Mouse (Mus musculus): Measurements from ENCODE around the gene Wwc1. TPM values are rescaled to one million over a fixed set of nuclear protein-coding genes. Genes with fewer than 3 reads are reported as not detected.
A peak's percentile ranks its signal among the peaks of the same experiment; 100 is the strongest.

Wwc1 gene
- total RNA-seq, 2 experiments from 2014 or later: 138 TPM

DNA sequence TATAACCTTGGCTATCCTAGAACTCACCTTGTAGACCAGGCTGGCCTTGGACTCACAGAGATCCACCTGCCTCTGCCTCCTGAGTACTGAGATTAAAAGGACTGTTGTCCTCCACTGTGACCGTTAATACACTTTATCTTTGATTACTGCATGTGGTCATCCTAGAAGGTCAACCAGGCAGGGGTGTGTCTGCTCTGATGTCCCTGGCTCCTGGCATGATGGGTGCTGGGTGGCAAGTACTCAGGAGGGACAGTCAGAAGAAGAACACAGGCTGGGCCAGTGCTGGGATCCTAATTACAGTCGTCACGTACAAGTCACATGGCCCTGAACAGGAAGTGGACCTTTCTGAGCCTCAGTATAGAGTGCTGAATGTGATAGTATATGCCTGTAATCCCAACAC, 38.7 kb downstream of the Wwc1 start:
- DNase-seq (ENCODE audit: low spot score in 2 of 2): no peak
- intact Hi-C loops (cut with DNase I): no loop called here

DNA sequence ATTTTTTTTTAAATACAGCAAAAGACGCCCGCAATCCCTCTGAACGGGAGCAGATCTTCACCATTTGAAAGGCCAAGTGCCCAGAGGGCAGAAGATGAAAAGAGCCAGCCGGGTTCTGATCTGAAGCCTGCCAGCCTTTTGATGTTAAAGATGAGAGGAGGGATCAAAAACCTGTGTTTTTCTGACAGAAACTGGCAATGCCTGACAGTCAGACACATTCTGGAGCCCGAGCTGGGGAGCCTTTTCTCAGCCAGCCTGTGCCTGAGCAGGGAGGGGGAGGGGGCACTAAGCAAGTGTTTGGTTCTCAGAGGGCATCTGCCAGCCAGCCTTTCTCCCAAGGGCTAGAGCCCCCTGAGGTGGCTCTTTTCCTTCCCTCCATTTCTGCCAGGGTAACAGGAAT, 39.3 kb downstream of the Wwc1 start:
- no peak for DNase-seq (ENCODE audit: low spot score in 2 of 2)
- intact Hi-C loops (cut with DNase I): no loop called here

DNA sequence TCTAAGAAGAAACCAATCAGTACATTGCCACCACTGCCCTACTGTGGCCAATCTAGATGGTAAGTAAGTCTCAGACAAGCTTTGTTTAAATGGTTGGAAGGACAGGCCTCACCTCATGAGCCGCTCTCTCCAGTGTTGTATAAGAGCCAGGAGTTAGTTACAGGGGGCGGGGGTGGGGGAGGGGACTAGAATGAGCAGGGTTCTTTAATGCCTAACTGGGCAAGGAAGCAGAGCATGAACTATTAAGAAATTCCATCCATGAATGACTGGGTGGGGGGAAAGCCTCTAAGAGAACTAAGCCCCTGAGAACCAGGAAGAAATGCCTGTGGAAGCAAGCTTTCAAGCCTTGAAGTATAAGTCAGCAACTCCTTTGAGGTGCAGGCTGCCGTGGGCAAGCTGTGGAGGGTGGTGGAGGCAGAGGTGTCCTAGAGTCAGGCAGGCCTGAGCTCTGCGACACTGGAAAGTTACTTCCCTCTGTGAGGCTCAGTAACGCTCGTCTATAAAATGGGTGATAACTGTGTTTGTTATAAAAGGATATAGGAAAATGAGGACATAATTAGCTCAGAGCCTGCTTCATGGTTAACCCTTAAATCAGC, 41.4 kb downstream of the Wwc1 start:
- no peak for DNase-seq (ENCODE audit: low spot score in 2 of 2)
- intact Hi-C loops (cut with DNase I): no loop called here

DNA sequence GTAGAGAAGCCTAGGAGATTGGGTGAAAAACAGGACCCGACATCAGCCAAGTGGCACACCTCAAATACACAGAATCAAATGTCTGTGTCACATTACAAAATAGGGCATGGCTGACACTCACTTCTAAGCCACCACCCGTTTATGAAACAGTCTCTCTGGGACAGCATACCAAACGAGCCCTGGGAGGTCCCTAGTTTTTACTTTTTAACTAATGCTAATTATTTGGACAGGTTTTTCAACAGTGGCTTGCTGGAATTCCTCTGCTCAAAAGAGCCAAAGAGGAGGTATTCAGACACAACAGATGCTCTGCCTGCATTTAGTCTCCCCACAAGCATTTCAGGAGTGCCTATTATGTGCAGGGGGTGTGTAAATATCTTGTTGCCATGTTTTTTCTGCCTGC, 44.7 kb downstream of the Wwc1 start:
- DNase-seq (ENCODE audit: low spot score in 2 of 2): no peak
- intact Hi-C loops (cut with DNase I): no loop called here

DNA sequence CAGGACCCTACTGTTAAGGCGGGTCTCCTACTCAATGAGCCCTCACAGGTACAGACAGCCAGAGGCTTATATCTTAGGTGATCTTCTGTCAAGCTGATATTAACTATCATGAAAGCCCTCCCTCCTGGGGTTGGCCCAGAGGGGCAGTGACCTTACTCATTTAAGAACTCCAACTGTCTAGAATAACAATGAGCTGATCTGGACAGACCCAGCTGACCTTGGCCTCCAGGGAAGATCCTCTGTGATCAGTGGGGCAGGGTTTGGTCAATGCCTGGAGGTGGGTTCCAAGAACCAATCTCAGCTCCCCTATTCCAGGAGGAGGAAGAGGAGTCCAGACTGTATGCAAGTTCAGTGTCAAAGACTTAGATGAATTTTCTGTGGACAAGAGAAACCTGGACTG, 45.2 kb downstream of the Wwc1 start:
- intact Hi-C loops (cut with DNase I): no loop called here
- DNase-seq (ENCODE audit: low spot score in 2 of 2): no peak

DNA sequence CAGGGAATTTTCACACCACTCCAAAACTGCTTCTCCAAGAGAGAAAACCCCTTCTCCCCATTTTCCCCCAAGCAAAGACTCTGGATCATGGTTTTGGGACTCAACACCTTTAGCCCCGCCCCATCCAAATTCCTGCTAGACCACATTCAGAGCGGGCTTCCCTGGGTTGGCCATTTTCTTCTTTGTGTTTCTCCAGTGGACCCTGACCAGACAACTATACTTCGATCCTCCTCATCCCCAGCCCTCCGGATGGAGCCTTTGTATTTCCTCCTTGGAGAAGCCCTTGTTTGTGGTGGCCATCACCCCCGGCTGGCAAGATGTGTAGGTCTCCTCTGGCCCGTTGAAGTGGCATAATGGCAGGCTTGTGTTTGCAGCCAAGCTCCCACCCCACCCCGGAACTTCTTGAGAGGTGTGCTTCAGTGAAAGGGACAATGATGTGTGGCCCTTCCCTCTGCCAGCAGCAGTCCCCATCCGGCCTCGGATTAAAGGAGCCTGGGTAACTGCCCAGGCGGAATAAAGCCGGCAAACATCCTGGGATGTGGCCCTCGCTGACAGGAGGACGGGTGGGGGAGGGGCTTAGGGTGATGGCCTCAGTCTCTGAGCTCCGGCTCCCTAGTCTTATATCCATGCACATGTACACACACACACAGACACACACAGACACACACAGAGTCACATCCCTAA, 46.8 kb downstream of the Wwc1 start:
- intact Hi-C loops (cut with DNase I): no loop called here
- peak; percentile 39 to 53 for DNase-seq (ENCODE audit: low spot score in 2 of 2)

DNA sequence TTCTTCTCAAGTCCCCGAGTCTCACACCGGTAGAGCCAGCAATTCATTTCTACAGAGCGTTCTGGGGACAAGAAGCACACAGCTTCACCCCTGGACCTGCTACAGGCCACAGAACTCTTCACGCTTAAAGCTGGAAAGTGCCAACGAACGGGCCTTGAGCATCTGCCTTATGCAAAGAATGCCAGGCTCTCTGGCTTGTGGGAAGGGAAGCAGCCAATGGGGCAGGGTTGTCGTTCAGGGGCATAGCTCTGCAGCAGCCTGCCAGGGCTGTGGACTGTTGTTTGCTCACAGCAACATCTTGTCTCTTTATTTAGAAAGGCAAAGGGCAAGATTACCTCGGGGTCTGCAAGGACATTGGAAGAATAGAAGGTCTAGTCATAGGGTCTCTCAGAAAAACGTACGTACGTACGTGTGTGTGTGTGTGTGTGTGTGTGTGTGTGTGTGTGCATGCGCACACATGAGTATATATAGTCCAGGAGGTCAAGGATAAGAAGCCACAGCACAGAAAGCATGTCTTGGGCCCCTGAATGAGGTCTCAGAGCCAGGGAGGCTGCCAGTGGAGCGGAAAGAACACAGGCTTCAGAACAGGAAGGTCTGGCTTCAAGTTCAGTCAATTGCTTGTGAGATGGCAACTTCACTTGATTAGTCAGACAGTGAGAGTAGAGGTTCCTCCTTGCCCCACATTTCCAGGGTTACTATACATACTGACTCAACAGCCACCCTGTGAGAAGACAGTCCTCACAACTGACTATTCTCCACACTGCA, 48.0 kb downstream of the Wwc1 start:
- no peak for DNase-seq (ENCODE audit: low spot score in 2 of 2)
- intact Hi-C loops (cut with DNase I): no loop called here

DNA sequence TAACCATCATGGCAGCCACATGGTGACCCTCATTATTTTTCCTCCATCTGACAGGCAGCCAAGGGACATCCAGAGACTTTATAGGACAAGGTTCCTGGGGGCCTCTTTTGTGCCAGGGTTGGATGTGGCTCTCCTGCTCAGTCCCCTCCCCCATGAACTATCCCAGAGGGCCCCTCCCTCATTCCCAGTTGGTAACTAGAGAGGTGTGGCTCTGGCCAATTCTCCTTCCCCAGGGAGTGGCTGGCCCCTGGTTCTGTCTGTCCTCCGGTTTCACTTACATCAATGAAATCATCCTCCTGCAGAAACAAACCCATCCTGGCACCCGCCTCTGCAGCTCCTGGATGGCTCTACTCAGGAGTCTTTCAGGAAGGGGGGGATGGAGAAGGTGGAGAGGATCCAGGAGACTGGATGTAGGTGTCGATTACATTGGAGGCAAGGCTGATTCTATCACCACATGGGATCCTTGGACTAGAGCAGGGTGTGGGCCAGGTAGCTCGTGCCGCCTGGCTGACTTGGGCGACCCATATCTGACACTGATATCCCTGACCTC, 49.7 kb downstream of the Wwc1 start:
- peak in 1 of 2 experiments; percentile 77 for DNase-seq (ENCODE audit: low spot score in 2 of 2)
- intact Hi-C loops (cut with DNase I): no loop called here

DNA sequence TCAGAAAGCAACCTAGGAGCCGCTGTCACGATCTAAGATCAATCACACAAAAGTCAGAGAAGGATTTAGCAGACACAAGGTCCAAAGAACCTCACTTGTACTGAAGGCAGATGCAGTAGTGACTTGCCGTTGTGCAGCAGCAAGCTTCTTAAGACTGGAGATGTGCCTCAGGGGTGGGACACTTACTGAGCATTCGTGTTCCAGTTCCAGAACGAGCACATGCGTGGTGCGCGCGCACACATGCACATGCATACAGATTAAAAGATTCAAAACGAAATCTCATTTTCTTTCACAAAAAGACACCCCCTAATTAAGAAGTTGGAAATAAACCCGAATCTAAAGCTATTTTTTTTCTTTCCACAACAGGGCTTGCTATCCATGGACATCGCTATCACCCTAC, 51.9 kb downstream of the Wwc1 start:
- no peak for DNase-seq (ENCODE audit: low spot score in 2 of 2)
- intact Hi-C loops (cut with DNase I): no loop called here

DNA sequence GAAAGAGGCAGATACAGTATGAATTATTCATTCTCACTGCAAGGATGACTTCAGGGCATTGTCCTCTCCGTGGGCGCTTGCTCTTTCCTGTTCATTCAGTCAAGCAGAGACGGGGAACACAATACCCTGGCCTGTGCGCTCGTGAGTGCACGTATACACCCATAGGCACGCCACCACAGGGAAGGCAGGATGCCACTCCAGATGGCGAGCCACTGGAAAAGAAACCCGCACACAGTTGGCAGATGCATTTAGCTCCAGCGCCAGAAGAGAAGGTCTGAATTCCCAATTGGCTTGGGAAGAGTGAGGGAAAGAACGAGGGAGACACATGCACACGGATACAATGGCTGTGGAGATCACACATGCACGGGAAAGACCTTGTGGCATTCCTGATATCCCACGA, 53.0 kb downstream of the Wwc1 start:
- intact Hi-C loops (cut with DNase I): no loop called here
- DNase-seq (ENCODE audit: low spot score in 2 of 2): peak; percentile 51 to 90

DNA sequence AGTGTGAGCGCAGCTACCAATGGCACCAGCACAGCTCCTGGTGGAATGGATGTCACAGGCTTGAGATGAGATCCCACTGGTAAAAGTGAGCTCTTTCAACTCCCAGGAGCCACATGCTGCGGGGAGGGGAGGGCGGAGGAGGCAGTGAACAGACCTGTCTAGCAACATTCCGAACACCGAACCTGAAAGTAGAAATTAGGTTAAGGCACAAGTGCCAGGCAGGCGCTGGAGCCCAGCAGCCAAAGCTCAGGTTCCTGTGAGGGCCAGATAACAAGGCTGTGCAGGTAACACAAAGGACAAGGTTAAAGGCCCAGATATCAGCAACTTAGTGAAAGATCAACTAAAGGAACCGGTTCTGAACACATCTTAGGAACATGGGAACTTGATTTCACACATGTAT, 54.7 kb downstream of the Wwc1 start:
- DNase-seq (ENCODE audit: low spot score in 2 of 2): no peak
- intact Hi-C loops (cut with DNase I): no loop called here

DNA sequence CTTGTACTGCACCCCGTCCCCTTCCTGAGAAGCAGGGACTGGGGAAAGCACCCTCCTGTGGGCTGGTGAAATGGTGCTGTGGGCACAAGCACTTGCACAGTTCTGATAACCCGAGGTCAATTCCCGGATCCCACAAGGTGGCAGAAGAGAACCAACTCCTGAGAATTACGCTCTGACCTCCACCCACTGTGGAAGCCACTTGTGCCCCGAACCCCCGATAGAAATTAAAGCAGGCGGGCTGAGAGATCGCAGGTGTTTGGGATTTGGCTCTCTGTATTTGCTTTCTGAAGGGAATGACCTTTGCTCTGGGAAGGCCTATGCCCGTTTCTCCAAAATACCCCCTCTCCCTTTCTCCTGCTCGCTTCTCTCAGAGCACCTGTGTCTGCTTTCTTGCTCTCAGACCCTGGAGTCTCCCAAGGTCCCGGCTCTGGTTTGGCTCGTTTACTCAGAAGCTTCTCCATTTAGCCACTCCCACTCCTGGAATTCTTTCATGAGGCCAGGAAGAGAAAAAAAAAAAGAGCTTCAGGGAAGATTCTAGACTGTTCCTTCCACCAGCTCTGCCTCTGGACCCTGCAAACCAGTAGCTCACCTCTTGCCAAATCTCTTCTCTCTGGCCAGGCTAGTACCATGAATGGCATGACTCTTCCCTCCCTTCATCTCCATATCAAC, 58.0 kb downstream of the Wwc1 start:
- intact Hi-C loops (cut with DNase I): no loop called here
- no peak for DNase-seq (ENCODE audit: low spot score in 2 of 2)

DNA sequence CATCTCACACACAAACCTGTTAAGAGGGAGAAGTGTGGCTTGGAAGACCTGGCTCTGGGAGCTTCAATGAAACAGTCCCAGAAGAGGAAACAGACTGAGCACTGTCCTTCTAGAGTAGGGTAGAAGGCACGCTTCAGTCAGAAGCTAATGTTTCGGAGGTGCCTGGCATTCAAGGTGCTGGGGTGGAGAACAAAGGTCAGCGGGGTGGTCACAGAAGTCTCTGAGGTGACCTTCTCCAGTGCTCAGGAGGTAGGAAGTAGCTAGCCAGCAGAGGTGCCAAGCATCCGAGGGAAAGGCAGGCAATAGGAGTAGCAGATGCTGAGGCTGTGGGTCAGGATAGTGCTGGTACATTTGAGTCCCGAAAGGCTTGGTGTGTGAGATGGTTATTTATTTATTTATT, 59.6 kb downstream of the Wwc1 start:
- no peak for DNase-seq (ENCODE audit: low spot score in 2 of 2)
- intact Hi-C loops (cut with DNase I): loop anchor here (2.0 kb wide), 1 partner anchor 58 kb away; no protein-coding TSS in a partner anchor

DNA sequence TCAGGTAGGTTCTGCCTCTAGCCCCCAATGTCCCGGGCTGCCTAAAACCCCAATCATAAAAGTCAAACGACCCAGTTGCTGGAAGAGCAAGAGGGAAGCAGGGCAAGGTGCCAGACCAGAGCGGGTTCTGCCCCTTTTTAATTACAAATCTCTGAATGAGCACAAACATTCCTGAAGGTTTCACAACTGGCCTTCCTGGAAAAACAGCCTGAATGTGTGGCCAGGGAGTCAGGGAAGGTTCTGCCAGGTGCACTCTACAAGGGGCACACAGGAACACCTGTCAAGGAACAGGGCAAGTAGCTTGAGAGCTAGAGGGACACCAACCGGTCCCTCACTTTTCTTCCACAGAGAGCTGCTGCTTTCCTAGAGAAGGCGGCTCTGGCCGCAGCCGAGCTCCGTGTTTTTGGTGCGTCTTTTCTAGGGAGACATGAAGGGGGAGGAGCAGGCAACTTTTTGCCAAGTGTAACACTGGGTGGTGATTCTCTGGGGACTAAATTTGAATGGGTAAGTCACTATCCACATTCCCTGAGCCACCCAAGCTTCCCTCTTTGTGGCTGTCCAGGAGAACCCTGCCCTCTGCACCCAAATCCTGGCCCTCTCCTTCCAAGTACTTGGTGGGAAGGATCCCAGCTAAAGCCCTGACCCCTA, 60.3 kb downstream of the Wwc1 start:
- intact Hi-C loops (cut with DNase I): loop anchor here (2.0 to 5.0 kb wide), 2 partner anchors 59 to 63 kb away; no protein-coding TSS in a partner anchor

DNA sequence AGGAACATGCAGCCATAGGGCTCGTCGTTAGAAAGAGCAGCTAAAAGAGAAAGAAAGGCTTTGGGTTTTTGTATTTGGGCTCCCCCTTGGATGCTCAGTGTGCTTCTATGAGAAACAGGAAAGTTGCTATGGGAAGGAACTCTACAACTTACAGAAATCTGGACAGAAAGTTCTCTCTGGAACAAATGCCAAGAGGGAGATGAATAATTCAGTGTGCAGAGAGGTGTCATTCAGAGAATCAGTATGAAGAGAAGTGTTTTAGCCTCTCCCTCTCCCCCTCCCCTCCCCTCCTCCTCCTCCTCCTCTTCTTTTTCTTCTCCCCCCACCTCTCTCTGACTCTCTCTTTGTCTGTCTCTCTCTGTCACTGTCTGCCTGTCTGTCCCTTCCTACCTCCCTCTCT, 60.9 kb downstream of the Wwc1 start:
- DNase-seq (ENCODE audit: low spot score in 2 of 2): peak in 1 of 2 experiments; percentile 82
- intact Hi-C loops (cut with DNase I): loop anchor here (5.0 kb wide), 1 partner anchor 62 kb away; no protein-coding TSS in a partner anchor

More for the DNA sequence above, 60.3 kb downstream of the Wwc1 start:
- peak in 1 of 2 experiments; percentile 64 for DNase-seq (ENCODE audit: low spot score in 2 of 2)

DNA sequence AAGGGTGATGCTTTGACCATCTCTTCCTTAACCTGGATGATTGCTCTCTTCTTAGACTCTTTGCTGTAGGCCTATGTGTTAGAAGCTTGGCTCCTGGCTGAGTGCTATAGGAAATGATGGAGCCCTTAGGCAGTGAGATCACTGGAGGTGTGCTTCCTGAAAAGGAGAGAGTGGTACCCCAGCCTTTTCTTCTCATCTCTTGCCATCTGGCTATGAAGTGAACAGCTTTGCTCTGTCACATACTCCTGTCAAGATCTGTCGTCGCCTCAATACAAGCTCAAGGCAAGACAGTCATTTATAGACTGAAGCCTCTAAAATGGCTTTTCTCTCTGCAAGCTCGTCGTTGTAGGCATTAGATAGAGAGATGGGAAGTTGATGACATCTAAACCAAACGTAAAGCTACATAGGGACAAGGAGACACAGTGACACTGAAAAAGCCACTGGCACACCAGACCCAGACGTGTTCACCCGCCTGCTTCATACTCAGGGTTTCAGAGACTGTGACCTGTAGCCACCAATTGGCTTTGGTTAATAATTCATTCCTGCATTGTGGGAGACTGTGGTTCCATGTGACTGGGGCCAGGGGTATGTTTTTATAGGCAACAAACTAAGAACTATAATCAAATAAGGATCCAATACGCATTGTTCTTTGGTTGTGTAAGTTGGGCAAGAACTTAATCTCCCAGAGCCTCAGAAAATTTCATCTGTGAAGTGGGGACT, 63.7 kb downstream of the Wwc1 start:
- DNase-seq (ENCODE audit: low spot score in 2 of 2): no peak
- intact Hi-C loops (cut with DNase I): loop anchor here (5.0 kb wide), 1 partner anchor 59 kb away; no protein-coding TSS in a partner anchor

DNA sequence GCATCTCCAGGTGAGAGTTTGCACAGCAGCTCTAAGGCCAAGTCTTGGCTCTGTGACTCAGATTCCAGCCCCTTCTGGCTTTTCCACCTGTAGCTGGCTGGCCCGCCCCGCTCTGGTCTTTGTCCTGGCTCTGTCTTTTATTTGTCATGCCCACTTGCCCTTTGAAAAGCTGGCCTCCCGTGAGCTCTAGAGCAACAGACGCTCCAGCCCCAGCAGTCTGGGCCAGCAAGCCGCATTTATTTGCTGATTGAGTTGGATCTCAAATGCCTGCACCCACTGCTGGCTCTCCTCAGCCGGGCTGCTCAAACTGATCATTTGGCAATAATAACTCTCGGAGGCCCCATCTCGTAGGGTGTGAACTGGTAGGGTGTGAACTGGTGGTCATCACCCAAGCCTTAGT, 64.8 kb downstream of the Wwc1 start:
- DNase-seq (ENCODE audit: low spot score in 2 of 2): no peak
- intact Hi-C loops (cut with DNase I): loop anchor here (5.0 kb wide), 1 partner anchor 58 kb away; no protein-coding TSS in a partner anchor

DNA sequence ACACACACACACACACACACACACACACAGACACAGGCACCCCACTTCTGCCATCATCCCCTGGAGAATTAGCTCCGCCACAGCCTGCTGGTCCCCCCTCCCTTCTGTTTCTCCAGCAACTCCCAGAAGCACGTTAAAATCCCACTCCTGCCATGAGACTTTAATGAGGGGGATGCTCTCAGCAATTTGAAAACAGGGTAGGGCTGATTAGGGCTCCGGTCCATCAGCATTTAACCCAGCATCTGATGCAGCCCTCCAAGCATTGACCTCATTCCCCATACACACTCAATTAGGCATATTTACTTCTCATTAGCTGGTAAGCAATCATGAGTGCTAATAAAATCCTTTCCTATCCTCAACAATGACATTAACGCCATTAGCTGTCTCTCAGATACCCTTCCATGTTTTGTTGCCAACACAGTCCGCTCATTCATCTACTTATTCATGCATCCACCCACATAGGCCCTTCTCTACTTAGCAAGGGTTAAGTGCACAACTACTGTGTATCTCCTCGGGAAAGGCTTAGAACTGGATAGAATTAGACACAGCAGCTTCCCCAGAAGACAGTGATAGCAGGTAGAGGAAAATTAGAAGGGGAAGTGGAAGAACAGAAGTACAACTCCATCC, 66.8 kb downstream of the Wwc1 start:
- DNase-seq (ENCODE audit: low spot score in 2 of 2): no peak
- intact Hi-C loops (cut with DNase I): no loop called here
